Mouse (Mus musculus): ENCODE data around the gene Mkrn3.

The Mkrn3 gene

DNA sequence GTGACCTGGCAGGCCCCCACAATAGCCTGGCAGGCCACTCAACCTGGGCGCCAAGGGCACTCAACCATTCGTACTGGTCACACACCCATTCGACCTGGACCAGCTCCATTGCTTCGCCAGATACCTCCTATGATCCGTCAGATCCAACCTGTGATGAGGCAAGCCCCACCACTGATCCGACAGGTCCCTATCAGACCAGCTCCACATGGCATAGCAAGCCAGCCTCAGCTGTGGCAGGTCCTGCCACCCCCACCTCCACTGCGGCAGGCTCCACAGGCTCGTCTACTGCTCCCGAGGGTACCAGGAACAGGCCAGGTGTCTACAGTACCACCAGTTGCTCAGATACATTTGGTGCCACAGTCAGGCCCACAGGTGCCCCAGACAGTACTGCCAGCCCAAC, 41.4 kb downstream of the Mkrn3 start:
- DNase-seq (ENCODE audit: low read depth, low spot score): no peak

DNA sequence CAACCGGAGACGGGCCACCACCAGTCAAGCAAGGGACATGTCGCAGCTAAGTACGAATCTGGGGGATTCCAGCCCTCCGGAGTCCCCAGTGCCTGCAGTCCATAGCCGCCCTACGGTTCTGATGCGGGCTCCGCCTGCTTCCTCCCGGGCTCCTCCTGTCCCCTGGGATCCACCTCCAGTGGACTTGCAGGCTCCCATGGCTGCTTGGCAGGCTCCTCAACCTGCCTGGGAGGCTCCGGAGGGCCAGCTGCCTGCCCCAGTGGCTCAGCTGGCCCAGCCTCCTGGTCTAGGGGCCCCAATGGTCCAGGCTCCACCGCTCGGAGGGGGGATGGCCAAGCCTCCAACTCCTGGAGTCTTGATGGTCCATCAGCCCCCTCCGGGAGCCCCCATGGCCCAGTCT, 42.6 kb downstream of the Mkrn3 start:
- DNase-seq (ENCODE audit: low read depth, low spot score): no peak

DNA sequence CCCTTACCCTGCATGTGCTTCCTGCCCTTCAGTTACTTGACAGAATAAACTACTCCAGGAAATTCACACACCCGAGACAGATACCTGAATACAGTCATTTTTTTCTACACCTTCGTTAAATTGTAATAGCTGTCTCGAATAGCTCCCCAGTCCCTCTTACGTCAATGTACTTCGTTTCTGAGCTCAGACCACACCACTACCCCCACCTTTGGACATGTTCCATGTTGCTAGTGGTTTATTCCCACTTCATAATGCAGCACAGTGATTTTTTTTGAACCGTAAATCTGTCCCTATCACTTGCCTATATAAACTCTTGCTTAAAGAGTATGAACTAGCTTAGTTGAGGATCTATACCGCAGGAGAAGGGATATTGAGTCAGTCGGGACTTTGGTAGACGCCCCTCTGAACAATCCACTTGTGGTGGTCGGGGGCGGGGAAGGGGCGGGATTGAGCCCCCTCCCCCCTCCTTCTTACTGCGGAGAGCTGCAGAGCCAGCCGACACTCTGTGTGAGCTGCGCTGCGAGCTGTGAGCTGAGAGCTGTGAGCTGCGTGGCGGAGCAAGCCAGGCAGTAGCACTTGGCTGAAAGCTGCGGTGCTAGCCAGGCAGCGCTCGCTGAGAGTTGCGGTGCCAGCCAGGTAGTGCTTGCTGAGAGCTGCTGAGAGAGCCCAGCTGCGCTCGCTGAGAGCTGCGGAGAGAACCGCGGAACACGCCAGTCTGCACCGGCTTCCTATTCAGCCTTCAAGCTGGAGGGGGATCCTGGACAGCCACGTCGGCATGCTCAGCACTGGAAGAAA, 43.2 kb downstream of the Mkrn3 start, which contains the start of gene Magel2:
Magel2 (plus strand) TSS at position 501 of the 795 bp plus-strand sequence.
- peak; percentile 78 for DNase-seq (ENCODE audit: low read depth, low spot score)

DNA sequence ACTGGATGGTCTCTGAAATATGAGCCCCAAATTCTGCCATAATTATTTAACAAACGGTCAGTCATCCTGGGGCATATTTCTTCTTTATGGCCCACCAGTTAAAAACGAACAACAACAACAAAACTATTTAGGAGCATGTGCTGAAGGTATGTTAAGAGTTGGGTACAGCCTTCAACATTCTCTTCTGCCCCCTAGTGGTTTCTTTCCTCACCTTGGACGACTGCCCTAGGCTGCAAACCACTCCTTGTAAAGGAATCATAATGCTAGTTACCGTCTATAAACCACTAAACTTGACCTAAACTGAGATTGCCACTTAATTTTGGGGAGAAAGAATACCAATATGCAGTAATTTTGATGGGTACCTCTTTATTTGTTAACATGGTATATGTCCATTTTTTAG, 44.3 kb downstream of the Mkrn3 start:
- peak; percentile 57 for DNase-seq (ENCODE audit: low read depth, low spot score)
